8 mouse cellular contexts compared by ENCODE assay signal in genomic region chr2:117119291-117120245, GRCm38 (mm10). TPM values are rescaled to one million over a fixed set of nuclear protein-coding genes. Genes with fewer than 3 reads are reported as not detected.
DNase-seq lines count a peak whose midpoint lies in the region; ATAC-seq and TF ChIP-seq lines count a peak whose summit lies in the region.

No protein-coding gene starts in this region.

- H3K9ac ChIP-seq in ES-Bruce4 (ENCODE audit: low read depth, poor library complexity, severe bottlenecking): peak overlapping the region; percentile 68
- H3K9ac ChIP-seq in forebrain, embryonic 13.5 days: peak overlapping the region; percentile 98
- peak overlapping the region; percentile 96 for H3K9ac ChIP-seq in heart, embryonic 16.5 days (ENCODE audit: low read length)
- no peak overlapping the region for H3K9ac ChIP-seq in liver, embryonic 14.5 days (replicated peaks)
- H3K9ac ChIP-seq in neural tube, embryonic 12.5 days: peak overlapping the region; percentile 98

- peak; percentile 36 for DNase-seq in c-Kit-positive CD71-positive TER-119-positive erythroid progenitor cells, embryonic 14.5 days (ENCODE audit: low spot score)
- DNase-seq in kidney, postnatal 36 days: peak; percentile 83
- peak in 1 of 3 experiments; percentile 24 for DNase-seq in liver, embryonic 14.5 days (ENCODE audit: low read depth in 3 of 3, low spot score in 3 of 3)
- peak; percentile 71 for DNase-seq in testis, postnatal 10 days (ENCODE audit: low spot score)

- no peaks in the 10 kb centered on the region for H3K4me1 ChIP-seq in ES-Bruce4 (ENCODE audit: control insufficient read depth, insufficient read depth, low read length)
- peaks cover 18% of the 10 kb centered on the region for H3K4me1 ChIP-seq in forebrain, embryonic 13.5 days
- H3K4me1 ChIP-seq in heart, embryonic 16.5 days (ENCODE audit: control insufficient read depth, insufficient read depth, low read length): peaks cover 14% of the 10 kb centered on the region
- peaks cover 0 to 8% of the 10 kb centered on the region in 2 experiments; a peak in 3 of 4 replicates for H3K4me1 ChIP-seq in liver, embryonic 14.5 days (replicated peaks; ENCODE audit: control insufficient read depth in 2 of 2, insufficient read depth in 2 of 2, low read length in 1 of 2)
- H3K4me1 ChIP-seq in neural tube, embryonic 12.5 days: peaks cover 12% of the 10 kb centered on the region

- H3K4me2 ChIP-seq in forebrain, embryonic 13.5 days: peak overlapping the region; percentile 80
- peak overlapping the region; percentile 94 for H3K4me2 ChIP-seq in heart, embryonic 16.5 days (ENCODE audit: low read depth, low read length)
- H3K4me2 ChIP-seq in liver, embryonic 14.5 days (ENCODE audit: low read depth): peak overlapping the region; percentile 92
- H3K4me2 ChIP-seq in neural tube, embryonic 12.5 days (replicated peaks): peak overlapping the region; percentile 72

- peak overlapping the region; percentile 55 for H3K4me3 ChIP-seq in ES-Bruce4 (ENCODE audit: low read depth, low read length)
- peak overlapping the region; percentile 94 for H3K4me3 ChIP-seq in forebrain, embryonic 13.5 days
- H3K4me3 ChIP-seq in heart, embryonic 16.5 days (ENCODE audit: low read length): peak overlapping the region; percentile 81
- peak overlapping the region; percentile 81 to 90 for H3K4me3 ChIP-seq in liver, embryonic 14.5 days (ENCODE audit: insufficient read depth in 1 of 2, low read depth in 2 of 2, low read length in 2 of 2)
- H3K4me3 ChIP-seq in neural tube, embryonic 12.5 days: peak overlapping the region; percentile 98

- peak; percentile 57 for ATAC-seq in forebrain, embryonic 13.5 days
- peak; percentile 29 for ATAC-seq in heart, embryonic 16.5 days (replicated peaks; ENCODE audit: extremely low read depth, insufficient read depth, low FRiP score)
- peak; percentile 29 for ATAC-seq in liver, embryonic 14.5 days (ENCODE audit: insufficient read depth)
- peak; percentile 38 for ATAC-seq in neural tube, embryonic 12.5 days (ENCODE audit: low FRiP score, low read depth)

- no peaks in the 10 kb centered on the region for H3K9me3 ChIP-seq in ES-Bruce4 (replicated peaks; ENCODE audit: control insufficient read depth, insufficient read depth, low read length, poor library complexity, severe bottlenecking)
- H3K9me3 ChIP-seq in forebrain, embryonic 13.5 days (replicated peaks): no peaks in the 10 kb centered on the region
- H3K9me3 ChIP-seq in heart, embryonic 16.5 days (replicated peaks; ENCODE audit: control insufficient read depth, low read length): no peaks in the 10 kb centered on the region
- H3K9me3 ChIP-seq in liver, embryonic 14.5 days (ENCODE audit: control insufficient read depth, low read length): no peaks in the 10 kb centered on the region
- no peaks in the 10 kb centered on the region for H3K9me3 ChIP-seq in neural tube, embryonic 12.5 days

- no peak for TF ChIP-seq POLR2A in ES-Bruce4 (IDR thresholded peaks at IDR 0.05; ENCODE audit: insufficient read depth, low read length)

- TF ChIP-seq CTCF in ES-Bruce4 (IDR thresholded peaks at IDR 0.05; ENCODE audit: low read depth, low read length): no peak
- TF ChIP-seq CTCF in liver, embryonic 14.5 days (IDR thresholded peaks at IDR 0.05; ENCODE audit: low read depth): no peak

- H3K27ac ChIP-seq in ES-Bruce4 (ENCODE audit: insufficient read depth, low read length): peak overlapping the region; percentile 87
- H3K27ac ChIP-seq in forebrain, embryonic 13.5 days: peak overlapping the region; percentile 99
- peak overlapping the region; percentile 100 for H3K27ac ChIP-seq in heart, embryonic 16.5 days (ENCODE audit: low read length)
- no peak overlapping the region for H3K27ac ChIP-seq in liver, embryonic 14.5 days
- peak overlapping the region; percentile 99; the same call in 1 of the 2 replicates for H3K27ac ChIP-seq in neural tube, embryonic 12.5 days

- TF ChIP-seq EP300 in ES-Bruce4 (IDR thresholded peaks at IDR 0.05; ENCODE audit: insufficient read depth, low read depth, low read length): peak; percentile 95
- no peak for TF ChIP-seq EP300 in liver, embryonic 14.5 days (IDR thresholded peaks at IDR 0.05; ENCODE audit: low read depth)

- WGBS in forebrain, embryonic 13.5 days: 4% methylated on average over 30 of the region's 30 CpGs
- WGBS in heart, embryonic 16.5 days: 7% methylated on average over 30 of the region's 30 CpGs
- 12% methylated on average over 30 of the region's 30 CpGs for WGBS in liver, embryonic 14.5 days (ENCODE audit: insufficient replicate concordance)
- 3% methylated on average over 30 of the region's 30 CpGs for WGBS in neural tube, embryonic 12.5 days

- H3K27me3 ChIP-seq in ES-Bruce4 (ENCODE audit: control insufficient read depth, insufficient read depth, low read length, poor library complexity, severe bottlenecking): no peaks in the 10 kb centered on the region
- no peaks in the 10 kb centered on the region for H3K27me3 ChIP-seq in forebrain, embryonic 13.5 days
- H3K27me3 ChIP-seq in heart, embryonic 16.5 days (ENCODE audit: control insufficient read depth, insufficient read depth, low read length): no peaks in the 10 kb centered on the region
- no peaks in the 10 kb centered on the region for H3K27me3 ChIP-seq in liver, embryonic 14.5 days (ENCODE audit: control insufficient read depth, insufficient read depth, low read length)
- no peaks in the 10 kb centered on the region for H3K27me3 ChIP-seq in neural tube, embryonic 12.5 days (replicated peaks)

- H3K36me3 ChIP-seq in ES-Bruce4 (ENCODE audit: control insufficient read depth, insufficient read depth, low read length, poor library complexity, severe bottlenecking): no peaks in the 10 kb centered on the region
- H3K36me3 ChIP-seq in forebrain, embryonic 13.5 days (ENCODE audit: poor library complexity, severe bottlenecking): no peaks in the 10 kb centered on the region
- H3K36me3 ChIP-seq in heart, embryonic 16.5 days (ENCODE audit: control insufficient read depth, insufficient read depth): no peaks in the 10 kb centered on the region
- no peaks in the 10 kb centered on the region for H3K36me3 ChIP-seq in liver, embryonic 14.5 days (replicated peaks; ENCODE audit: control insufficient read depth, insufficient read depth, low read depth)
- H3K36me3 ChIP-seq in neural tube, embryonic 12.5 days: no peaks in the 10 kb centered on the region

RNA-seq across cellular contexts. Expression of gene Spred1, which starts 1.6 kb away (rescaled TPM):
- polyA plus RNA-seq in ES-Bruce4 (2011; ENCODE audit: insufficient read depth, insufficient read length, low read depth, missing spikeins): 41.1 and 43.1 TPM in 2 replicates
- polyA plus RNA-seq in forebrain, embryonic 13.5 days (2015; fragmentation: Nextera tagmentation; extraction: Ambion mirVana): 7.7 and 8.3 TPM in 2 replicates
- 3.7 and 5.2 TPM in 2 replicates for polyA plus RNA-seq in heart, embryonic 16.5 days (2015; fragmentation: Nextera tagmentation; extraction: Ambion mirVana)
- 1.5 and 2.4 TPM in 2 replicates for polyA plus RNA-seq in liver, embryonic 14.5 days (2012; rRNA removed)
- 2.7 and 3.4 TPM in 2 replicates for polyA plus RNA-seq in liver, embryonic 14.5 days (2014; fragmentation: Nextera tagmentation; extraction: Ambion mirVana)
- 20.6 and 21.7 TPM in 2 replicates for polyA plus RNA-seq in neural tube, embryonic 12.5 days (2016; fragmentation: Nextera tagmentation; extraction: Ambion mirVana)
